Mouse (Mus musculus): ENCODE results near the gene Fmo5. TPM values are rescaled to one million over a fixed set of nuclear protein-coding genes. Genes with fewer than 3 reads are reported as not detected.

The Fmo5 gene
- polyA plus RNA-seq, 1 experiment from 2014 or later, result 0.48 TPM

GRCm38 (mm10) chr3:97649469-97649868 is 20.9 kb downstream of the Fmo5 start:
- no peak for ATAC-seq
- 84% methylated on average over 6 of the region's 6 CpGs for WGBS
- H3K4me1 ChIP-seq (replicated peaks; ENCODE audit: control insufficient read depth, insufficient read depth, low read length), result no peaks in the 10 kb centered on the region
- no peaks in the 10 kb centered on the region for H3K27me3 ChIP-seq (replicated peaks; ENCODE audit: control insufficient read depth, insufficient read depth, low read length)
- no peaks in the 10 kb centered on the region for H3K36me3 ChIP-seq (ENCODE audit: control insufficient read depth, insufficient read depth)
- no peak overlapping the region for H3K4me2 ChIP-seq (ENCODE audit: low read length)
- no peaks in the 10 kb centered on the region for H3K9me3 ChIP-seq (ENCODE audit: control insufficient read depth, low read length)
- no peak overlapping the region for H3K4me3 ChIP-seq (replicated peaks; ENCODE audit: low read length)
- H3K27ac ChIP-seq (ENCODE audit: low read length), result no peak overlapping the region
- no peak overlapping the region for H3K9ac ChIP-seq (replicated peaks; ENCODE audit: low read depth, low read length)

GRCm38 (mm10) chr3:97651604-97652003 is 23.0 kb downstream of the Fmo5 start:
- no peak overlapping the region for H3K4me3 ChIP-seq (replicated peaks; ENCODE audit: low read length)
- no peaks in the 10 kb centered on the region for H3K4me1 ChIP-seq (replicated peaks; ENCODE audit: control insufficient read depth, insufficient read depth, low read length)
- H3K36me3 ChIP-seq (ENCODE audit: control insufficient read depth, insufficient read depth), result no peaks in the 10 kb centered on the region
- H3K27me3 ChIP-seq (replicated peaks; ENCODE audit: control insufficient read depth, insufficient read depth, low read length), result no peaks in the 10 kb centered on the region
- 88% methylated on average over 10 of the region's 10 CpGs for WGBS
- no peaks in the 10 kb centered on the region for H3K9me3 ChIP-seq (ENCODE audit: control insufficient read depth, low read length)
- no peak overlapping the region for H3K27ac ChIP-seq (ENCODE audit: low read length)
- no peak for ATAC-seq
- no peak overlapping the region for H3K9ac ChIP-seq (replicated peaks; ENCODE audit: low read depth, low read length)
- H3K4me2 ChIP-seq (ENCODE audit: low read length), result no peak overlapping the region

- ATAC-seq, result no peak
- Histone ChIP-seq H3K27ac (ENCODE audit: low read length) (no peak overlapping the region), H3K27me3 (replicated peaks; ENCODE audit: control insufficient read depth, insufficient read depth, low read length) (no peaks in the 10 kb centered on the region), H3K36me3 (ENCODE audit: control insufficient read depth, insufficient read depth) (no peaks in the 10 kb centered on the region), H3K4me1 (replicated peaks; ENCODE audit: control insufficient read depth, insufficient read depth, low read length) (peaks cover 4% of the 10 kb centered on the region), H3K9me3 (ENCODE audit: control insufficient read depth, low read length) (no peaks in the 10 kb centered on the region), H3K4me3 (replicated peaks; ENCODE audit: low read length) (no peak overlapping the region), H3K9ac (replicated peaks; ENCODE audit: low read depth, low read length) (no peak overlapping the region), H3K4me2 (ENCODE audit: low read length) (no peak overlapping the region)
- 91% methylated on average over 5 of the region's 5 CpGs for WGBS
Measured at GRCm38 (mm10) chr3:97653781-97654180, 25.2 kb downstream of the Fmo5 start.

GRCm38 (mm10) chr3:97654901-97655300 is 26.3 kb downstream of the Fmo5 start:
- Histone ChIP-seq H3K4me2 (ENCODE audit: low read length) (no peak overlapping the region), H3K9ac (replicated peaks; ENCODE audit: low read depth, low read length) (no peak overlapping the region), H3K9me3 (ENCODE audit: control insufficient read depth, low read length) (no peaks in the 10 kb centered on the region), H3K4me1 (replicated peaks; ENCODE audit: control insufficient read depth, insufficient read depth, low read length) (peaks cover 15% of the 10 kb centered on the region), H3K4me3 (replicated peaks; ENCODE audit: low read length) (no peak overlapping the region), H3K27me3 (replicated peaks; ENCODE audit: control insufficient read depth, insufficient read depth, low read length) (no peaks in the 10 kb centered on the region), H3K36me3 (ENCODE audit: control insufficient read depth, insufficient read depth) (no peaks in the 10 kb centered on the region), H3K27ac (ENCODE audit: low read length) (no peak overlapping the region)
- ATAC-seq, result no peak
- WGBS, result 83% methylated on average over 8 of the region's 8 CpGs

GRCm38 (mm10) chr3:97657655-97658411 is 29.2 kb downstream of the Fmo5 start, which contains the start of gene Prkab2:
Gene Prkab2, plus strand, starts transcription at chr3:97658193.
- peaks cover 17% of the 10 kb centered on the region for H3K4me1 ChIP-seq (replicated peaks; ENCODE audit: control insufficient read depth, insufficient read depth, low read length)
- H3K9ac ChIP-seq (replicated peaks; ENCODE audit: low read depth, low read length), result peak within 1 kb of the TSS; percentile 73
- H3K4me2 ChIP-seq (ENCODE audit: low read length), result peak within 1 kb of the TSS; percentile 79
- H3K27me3 ChIP-seq (replicated peaks; ENCODE audit: control insufficient read depth, insufficient read depth, low read length), result no peaks in the 10 kb centered on the region
- 3% methylated on average over 48 of the region's 51 CpGs for WGBS
- peak; percentile 95 for ATAC-seq
- no peaks in the 10 kb centered on the region for H3K9me3 ChIP-seq (ENCODE audit: control insufficient read depth, low read length)
- H3K4me3 ChIP-seq (replicated peaks; ENCODE audit: low read length), result peak within 1 kb of the TSS; percentile 79
- peak within 1 kb of the TSS; percentile 25; the same call in 1 of the 2 replicates for H3K27ac ChIP-seq (ENCODE audit: low read length)
- no peaks in the 10 kb centered on the region for H3K36me3 ChIP-seq (ENCODE audit: control insufficient read depth, insufficient read depth)

GRCm38 (mm10) chr3:97658426-97659193 is 30.0 kb downstream of the Fmo5 start:
- Histone ChIP-seq H3K4me3 (replicated peaks; ENCODE audit: low read length) (peak overlapping the region; percentile 79), H3K9me3 (ENCODE audit: control insufficient read depth, low read length) (no peaks in the 10 kb centered on the region), H3K4me1 (replicated peaks; ENCODE audit: control insufficient read depth, insufficient read depth, low read length) (peaks cover 17% of the 10 kb centered on the region), H3K27me3 (replicated peaks; ENCODE audit: control insufficient read depth, insufficient read depth, low read length) (no peaks in the 10 kb centered on the region), H3K36me3 (ENCODE audit: control insufficient read depth, insufficient read depth) (no peaks in the 10 kb centered on the region), H3K4me2 (ENCODE audit: low read length) (peak overlapping the region; percentile 79), H3K27ac (ENCODE audit: low read length) (peak overlapping the region; percentile 25; the same call in 1 of the 2 replicates), H3K9ac (replicated peaks; ENCODE audit: low read depth, low read length) (peak overlapping the region; percentile 73)
- WGBS, result under 1% methylated on average over 49 of the region's 50 CpGs
- ATAC-seq, result peak; percentile 80; the same call in 1 of the 2 replicates

GRCm38 (mm10) chr3:97659746-97660145 is 31.1 kb downstream of the Fmo5 start:
- no peak overlapping the region for H3K4me3 ChIP-seq (replicated peaks; ENCODE audit: low read length)
- no peak overlapping the region for H3K4me2 ChIP-seq (ENCODE audit: low read length)
- 92% methylated on average over 7 of the region's 7 CpGs for WGBS
- H3K27ac ChIP-seq (ENCODE audit: low read length), result no peak overlapping the region
- no peak overlapping the region for H3K9ac ChIP-seq (replicated peaks; ENCODE audit: low read depth, low read length)
- no peaks in the 10 kb centered on the region for H3K9me3 ChIP-seq (ENCODE audit: control insufficient read depth, low read length)
- peaks cover 17% of the 10 kb centered on the region for H3K4me1 ChIP-seq (replicated peaks; ENCODE audit: control insufficient read depth, insufficient read depth, low read length)
- no peaks in the 10 kb centered on the region for H3K27me3 ChIP-seq (replicated peaks; ENCODE audit: control insufficient read depth, insufficient read depth, low read length)
- ATAC-seq, result no peak
- 0 out of 2 replicates have a peak, but pooled peaks cover 4% of the 10 kb centered on the region for H3K36me3 ChIP-seq (ENCODE audit: control insufficient read depth, insufficient read depth)

GRCm38 (mm10) chr3:97661206-97661605 is 32.6 kb downstream of the Fmo5 start:
- Histone ChIP-seq H3K27me3 (replicated peaks; ENCODE audit: control insufficient read depth, insufficient read depth, low read length) (no peaks in the 10 kb centered on the region), H3K9me3 (ENCODE audit: control insufficient read depth, low read length) (no peaks in the 10 kb centered on the region), H3K4me3 (replicated peaks; ENCODE audit: low read length) (no peak overlapping the region), H3K9ac (replicated peaks; ENCODE audit: low read depth, low read length) (no peak overlapping the region), H3K4me2 (ENCODE audit: low read length) (no peak overlapping the region), H3K27ac (ENCODE audit: low read length) (no peak overlapping the region), H3K4me1 (replicated peaks; ENCODE audit: control insufficient read depth, insufficient read depth, low read length) (peaks cover 17% of the 10 kb centered on the region), H3K36me3 (ENCODE audit: control insufficient read depth, insufficient read depth) (0 out of 2 replicates have a peak, but pooled peaks cover 4% of the 10 kb centered on the region)
- ATAC-seq, result no peak
- WGBS, result 67% methylated on average over 8 of the region's 8 CpGs

- no peak overlapping the region for H3K9ac ChIP-seq (replicated peaks; ENCODE audit: low read depth, low read length)
- no peak for ATAC-seq
Measured at GRCm38 (mm10) chr3:97665525-97665924, 36.9 kb downstream of the Fmo5 start.

More at GRCm38 (mm10) chr3:97665525-97665924, 36.9 kb downstream of the Fmo5 start:
- Histone ChIP-seq H3K4me3 (replicated peaks; ENCODE audit: low read length) (no peak overlapping the region), H3K27ac (ENCODE audit: low read length) (no peak overlapping the region), H3K27me3 (replicated peaks; ENCODE audit: control insufficient read depth, insufficient read depth, low read length) (no peaks in the 10 kb centered on the region), H3K4me2 (ENCODE audit: low read length) (no peak overlapping the region), H3K9me3 (ENCODE audit: control insufficient read depth, low read length) (no peaks in the 10 kb centered on the region), H3K4me1 (replicated peaks; ENCODE audit: control insufficient read depth, insufficient read depth, low read length) (no peaks in the 10 kb centered on the region), H3K36me3 (ENCODE audit: control insufficient read depth, insufficient read depth) (0 out of 2 replicates have a peak, but pooled peaks cover 4% of the 10 kb centered on the region)
- WGBS, result 93% methylated on average over 9 of the region's 9 CpGs

Data from forebrain, embryonic 16.5 days (tissue).